Mouse (Mus musculus): ENCODE results near the gene R3hdm4.

- TF ChIP-seq CTCF (IDR thresholded peaks at IDR 0.05; ENCODE audit: extremely low read depth, insufficient read depth, low read length) (no peak), POLR2A (IDR thresholded peaks at IDR 0.05; ENCODE audit: extremely low read depth, insufficient read depth, low read length) (no peak)
These were observed 35.7 kb upstream of the R3hdm4 start for GRCm38 (mm10) chr10:79956643-79957154.

Measured in cortical plate, adult 2 months (tissue).